Mouse (Mus musculus) liver, adult 2 months (tissue): ENCODE measurements around the gene Sipa1l1.

ENCODE experiments used
- CTCF ChIP-seq: fragments of 200-500 bp; IDR thresholded peaks from 2 replicates; pipeline ENCODE4 v1.5.1; 2011; ENCODE audit warnings: low read depth, low read length, control low read depth
- POLR2A ChIP-seq: fragments of 200-500 bp; IDR thresholded peaks from 2 replicates; pipeline ENCODE4 v1.6.1; 2011; ENCODE audit warnings: low read length, control low read depth; ENCODE audit not compliant: insufficient read depth; ENCODE audit errors: extremely low read depth

GRCm38 (mm10) chr12:82145173-82145572 lies 23.9 kb upstream of the Sipa1l1 start:
- TF ChIP-seq POLR2A (no peak), CTCF (no peak)
